Mouse (Mus musculus): ENCODE measurements around the gene Akr1b3. TPM values are rescaled to one million over a fixed set of nuclear protein-coding genes. Genes with fewer than 3 reads are reported as not detected.

Gene Akr1b3
- polyA plus RNA-seq, 1 experiment from 2014 or later: 132 TPM

- no peak for ATAC-seq (ENCODE audit: low FRiP score, low read depth)
- Histone ChIP-seq H3K9ac (no peak overlapping the region), H3K4me2 (replicated peaks) (no peak overlapping the region), H3K4me1 (no peaks in the 10 kb centered on the region), H3K27me3 (replicated peaks) (no peaks in the 10 kb centered on the region), H3K36me3 (no peaks in the 10 kb centered on the region), H3K27ac (no peak overlapping the region), H3K9me3 (no peaks in the 10 kb centered on the region), H3K4me3 (no peak overlapping the region)
- 85% methylated on average over 3 of the region's 3 CpGs for WGBS
Measured at GRCm38 (mm10) chr6:34286841-34287240, 30.4 kb downstream of the Akr1b3 start.

- H3K27me3 ChIP-seq (replicated peaks): no peaks in the 10 kb centered on the region
- H3K9me3 ChIP-seq: no peaks in the 10 kb centered on the region
- H3K9ac ChIP-seq: no peak overlapping the region
- H3K36me3 ChIP-seq: no peaks in the 10 kb centered on the region
- no peak overlapping the region for H3K27ac ChIP-seq
- no peaks in the 10 kb centered on the region for H3K4me1 ChIP-seq
- no peak overlapping the region for H3K4me2 ChIP-seq (replicated peaks)
- no peak for ATAC-seq (ENCODE audit: low FRiP score, low read depth)
- no peak overlapping the region for H3K4me3 ChIP-seq
- 84% methylated on average over 5 of the region's 5 CpGs for WGBS
Measured at GRCm38 (mm10) chr6:34278385-34278784, 38.9 kb downstream of the Akr1b3 start.

- no peaks in the 10 kb centered on the region for H3K9me3 ChIP-seq
- H3K4me1 ChIP-seq: no peaks in the 10 kb centered on the region
- peak overlapping the region; percentile 21; the same call in 1 of the 2 replicates for H3K4me2 ChIP-seq (replicated peaks)
- whole genome bisulfite sequencing: 25% methylated on average over 9 of the region's 9 CpGs
- ATAC-seq (ENCODE audit: low FRiP score, low read depth): no peak
- H3K9ac ChIP-seq: no peak overlapping the region
- H3K27ac ChIP-seq: no peak overlapping the region
- no peaks in the 10 kb centered on the region for H3K36me3 ChIP-seq
- H3K4me3 ChIP-seq: no peak overlapping the region
- no peaks in the 10 kb centered on the region for H3K27me3 ChIP-seq (replicated peaks)
Measured at GRCm38 (mm10) chr6:34277665-34278064, 39.6 kb downstream of the Akr1b3 start.

GRCm38 (mm10) chr6:34274346-34274745 lies 42.9 kb downstream of the Akr1b3 start:
- no peak overlapping the region for H3K4me3 ChIP-seq
- ATAC-seq (ENCODE audit: low FRiP score, low read depth): no peak
- no peak overlapping the region for H3K9ac ChIP-seq
- no peaks in the 10 kb centered on the region for H3K9me3 ChIP-seq
- H3K4me1 ChIP-seq: no peaks in the 10 kb centered on the region
- no peak overlapping the region for H3K27ac ChIP-seq
- WGBS: 89% methylated on average over 2 of the region's 2 CpGs
- no peaks in the 10 kb centered on the region for H3K27me3 ChIP-seq (replicated peaks)
- no peak overlapping the region for H3K4me2 ChIP-seq (replicated peaks)
- no peaks in the 10 kb centered on the region for H3K36me3 ChIP-seq

DNA sequence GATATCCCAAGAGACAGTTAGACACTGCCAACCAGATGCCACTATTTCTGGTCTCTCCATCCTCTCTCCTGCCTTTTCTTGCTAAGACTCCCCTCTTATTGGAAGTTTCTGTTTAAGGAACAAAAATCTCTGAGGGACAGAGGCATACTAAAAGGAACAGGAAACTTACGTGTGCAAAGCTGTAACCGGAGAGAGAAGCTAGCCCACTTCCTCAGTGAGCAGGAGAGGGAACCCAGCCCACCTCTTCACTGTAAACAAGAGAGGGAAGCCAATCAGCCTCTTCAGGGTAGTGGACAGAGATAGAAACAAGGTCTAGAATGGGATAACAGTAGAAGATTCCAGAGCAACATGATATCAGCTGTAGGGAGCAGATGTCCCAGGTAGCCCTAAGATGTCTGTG lies 44.2 kb downstream of the Akr1b3 start:
- Histone ChIP-seq H3K27ac (no peak overlapping the region), H3K9me3 (no peaks in the 10 kb centered on the region), H3K4me2 (replicated peaks) (no peak overlapping the region), H3K36me3 (no peaks in the 10 kb centered on the region), H3K27me3 (replicated peaks) (no peaks in the 10 kb centered on the region), H3K4me3 (no peak overlapping the region), H3K4me1 (no peaks in the 10 kb centered on the region), H3K9ac (no peak overlapping the region)
- 85% methylated on average over 2 of the region's 2 CpGs for WGBS
- no peak for ATAC-seq (ENCODE audit: low FRiP score, low read depth)

- no peaks in the 10 kb centered on the region for H3K27me3 ChIP-seq (replicated peaks)
- no peak overlapping the region for H3K4me2 ChIP-seq (replicated peaks)
- 86% methylated on average over 5 of the region's 5 CpGs for WGBS
- H3K9me3 ChIP-seq: no peaks in the 10 kb centered on the region
- H3K4me1 ChIP-seq: no peaks in the 10 kb centered on the region
- H3K27ac ChIP-seq: no peak overlapping the region
- ATAC-seq (ENCODE audit: low FRiP score, low read depth): no peak
- no peak overlapping the region for H3K4me3 ChIP-seq
- H3K36me3 ChIP-seq: no peaks in the 10 kb centered on the region
- H3K9ac ChIP-seq: no peak overlapping the region
Measured at GRCm38 (mm10) chr6:34272462-34272861, 44.8 kb downstream of the Akr1b3 start.

DNA sequence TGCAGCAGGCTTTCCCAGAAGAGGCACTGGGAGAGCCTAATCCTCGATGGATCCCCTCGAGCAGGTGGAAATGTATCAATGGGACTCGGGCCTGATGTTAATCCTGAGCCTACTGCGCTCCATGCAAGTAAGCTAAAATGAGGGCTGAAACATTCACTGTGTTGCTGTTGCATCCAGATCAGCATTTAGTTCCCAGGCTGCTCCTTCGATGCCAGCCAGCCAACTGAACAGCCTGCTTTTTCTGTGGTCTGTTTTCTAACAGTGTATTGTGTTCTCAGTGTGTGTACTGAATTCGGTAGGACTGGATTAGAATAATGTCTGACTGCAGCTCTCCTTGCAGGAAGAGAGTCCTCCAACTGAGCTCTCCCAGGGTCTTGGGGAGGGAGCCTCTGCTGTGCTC lies 46.6 kb downstream of the Akr1b3 start:
- H3K27ac ChIP-seq: no peak overlapping the region
- H3K4me3 ChIP-seq: no peak overlapping the region
- no peak overlapping the region for H3K9ac ChIP-seq
- ATAC-seq (ENCODE audit: low FRiP score, low read depth): no peak
- no peaks in the 10 kb centered on the region for H3K36me3 ChIP-seq
- H3K4me1 ChIP-seq: no peaks in the 10 kb centered on the region
- no peak overlapping the region for H3K4me2 ChIP-seq (replicated peaks)
- WGBS: 69% methylated on average over 6 of the region's 6 CpGs
- no peaks in the 10 kb centered on the region for H3K9me3 ChIP-seq
- no peaks in the 10 kb centered on the region for H3K27me3 ChIP-seq (replicated peaks)

DNA sequence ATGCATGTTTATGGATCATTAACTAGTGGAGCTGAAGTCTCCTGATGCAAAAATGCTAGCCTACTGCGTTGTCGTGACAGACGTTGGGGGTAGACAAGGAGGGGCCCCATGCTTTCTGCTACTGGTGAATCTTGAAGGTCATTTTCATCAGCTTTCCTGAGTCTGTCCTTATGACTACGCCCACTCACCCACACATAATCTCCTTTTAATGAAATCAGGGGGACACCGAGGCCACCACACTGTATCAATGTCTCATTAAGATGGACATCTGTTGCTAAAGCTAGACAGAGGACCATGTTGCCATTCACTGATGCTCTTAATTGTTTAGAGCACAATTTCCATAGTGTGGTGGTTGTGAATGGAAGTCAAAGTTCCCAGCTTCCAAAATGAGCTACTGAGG lies 58.7 kb downstream of the Akr1b3 start:
- H3K27me3 ChIP-seq (replicated peaks): no peaks in the 10 kb centered on the region
- H3K27ac ChIP-seq: no peak overlapping the region
- WGBS: 62% methylated on average over 5 of the region's 5 CpGs
- no peak for ATAC-seq (ENCODE audit: low FRiP score, low read depth)
- no peak overlapping the region for H3K9ac ChIP-seq
- H3K36me3 ChIP-seq: no peaks in the 10 kb centered on the region
- H3K4me1 ChIP-seq: no peaks in the 10 kb centered on the region
- no peak overlapping the region for H3K4me2 ChIP-seq (replicated peaks)
- no peak overlapping the region for H3K4me3 ChIP-seq
- H3K9me3 ChIP-seq: 0 out of 2 replicates have a peak, but pooled peaks cover 3% of the 10 kb centered on the region

Other genes starting within 250 kb of the Akr1b3 start
- gene Slc35b4, start 140.4 kb downstream of the Akr1b3 start, polyA plus RNA-seq (2016; fragmentation: Nextera tagmentation; extraction: Ambion mirVana): 37.8 and 39.9 TPM in 2 replicates
- gene Akr1b8, start 36.6 kb upstream of the Akr1b3 start, polyA plus RNA-seq (2016; fragmentation: Nextera tagmentation; extraction: Ambion mirVana): 20.2 TPM in 2 replicates
- 10.0 and 12.3 TPM in 2 replicates for gene Akr1b10, start 66.7 kb upstream of the Akr1b3 start, polyA plus RNA-seq (2016; fragmentation: Nextera tagmentation; extraction: Ambion mirVana)
- gene Akr1b7, start 94.9 kb upstream of the Akr1b3 start, polyA plus RNA-seq (2016; fragmentation: Nextera tagmentation; extraction: Ambion mirVana): not detected in 2 replicates
- gene Bpgm, start 158.7 kb upstream of the Akr1b3 start, polyA plus RNA-seq (2016; fragmentation: Nextera tagmentation; extraction: Ambion mirVana): 62.0 and 67.4 TPM in 2 replicates